Mouse (Mus musculus) lung, postnatal 14 days (tissue): ENCODE measurements around the gene Adh6b.

Experiments used
- DNase-seq: peaks from one replicate; pipeline ENCODE4 v3.0.0; 2021

The Adh6b gene

GRCm38 (mm10) chr3:138341471-138341870 lies at the start of gene Adh6b:
Adh6b (plus strand) TSS chr3:138341775.
- DNase-seq = no peak

GRCm38 (mm10) chr3:138293298-138293895 lies 48.2 kb upstream of the Adh6b start:
- no peak for DNase-seq

- DNase-seq = no peak
These were observed 41.4 kb upstream of the Adh6b start for GRCm38 (mm10) chr3:138300130-138300529.

GRCm38 (mm10) chr3:138302676-138303075 lies 38.9 kb upstream of the Adh6b start:
- no peak for DNase-seq

- no peak for DNase-seq
These were observed 37.6 kb upstream of the Adh6b start for GRCm38 (mm10) chr3:138303771-138304488.

- no peak for DNase-seq
These were observed 37.1 kb upstream of the Adh6b start for GRCm38 (mm10) chr3:138304489-138304871.

GRCm38 (mm10) chr3:138305486-138306289 lies 35.9 kb upstream of the Adh6b start:
- DNase-seq = no peak

GRCm38 (mm10) chr3:138306290-138306683 lies 35.3 kb upstream of the Adh6b start:
- no peak for DNase-seq

- DNase-seq = no peak
These were observed 31.7 kb upstream of the Adh6b start for GRCm38 (mm10) chr3:138309910-138310309.

- no peak for DNase-seq
These were observed 30.6 kb upstream of the Adh6b start for GRCm38 (mm10) chr3:138311015-138311414.

GRCm38 (mm10) chr3:138312965-138313364 lies 28.6 kb upstream of the Adh6b start, which contains the start of gene Adh6a:
Adh6a (plus strand) TSS chr3:138313286.
- no peak for DNase-seq

- DNase-seq = no peak
These were observed 24.6 kb upstream of the Adh6b start for GRCm38 (mm10) chr3:138316908-138317472.

- DNase-seq = no peak
These were observed 16.6 kb upstream of the Adh6b start for GRCm38 (mm10) chr3:138325001-138325400.

- DNase-seq = no peak
These were observed 16.1 kb upstream of the Adh6b start for GRCm38 (mm10) chr3:138325466-138325865.

- DNase-seq = no peak
These were observed 7.7 kb upstream of the Adh6b start for GRCm38 (mm10) chr3:138333910-138334309.

GRCm38 (mm10) chr3:138334320-138334719 lies 7.3 kb upstream of the Adh6b start:
- no peak for DNase-seq

- DNase-seq = no peak
These were observed 6.0 kb upstream of the Adh6b start for GRCm38 (mm10) chr3:138335566-138335965.

- no peak for DNase-seq
These were observed 5.3 kb upstream of the Adh6b start for GRCm38 (mm10) chr3:138336104-138336754.

- DNase-seq = no peak
These were observed 5.5 kb downstream of the Adh6b start for GRCm38 (mm10) chr3:138347041-138347440.

GRCm38 (mm10) chr3:138352012-138352809 lies 10.6 kb downstream of the Adh6b start:
- DNase-seq = no peak

GRCm38 (mm10) chr3:138358856-138359255 lies 17.3 kb downstream of the Adh6b start:
- no peak for DNase-seq

- no peak for DNase-seq
These were observed 19.1 kb downstream of the Adh6b start for GRCm38 (mm10) chr3:138360721-138361120.
